Mouse (Mus musculus) heart, adult 2 months (tissue): Measurements from ENCODE around the gene Olfr1412. TPM values are rescaled to one million over a fixed set of nuclear protein-coding genes. Genes with fewer than 3 reads are reported as not detected.
A peak's percentile ranks its signal among the peaks of the same experiment; 100 is the strongest.

ENCODE experiments used
- DNase-seq, 2 experiments: peaks; one replicate each; pipeline ENCODE4 v3.0.0; 2021
- H3K27ac ChIP-seq: fragments of 200-600 bp; 2 replicates; pipeline ENCODE4 v1.8.1; 2022
- H3K27me3 ChIP-seq: fragments of 200-500 bp; 2 replicates; pipeline ENCODE4 v1.6.1; 2012; ENCODE audit warnings: mild to moderate bottlenecking, low read length, inconsistent platforms, mixed read lengths; ENCODE audit not compliant: control insufficient read depth, insufficient read depth
- H3K36me3 ChIP-seq: fragments of 200-500 bp; 2 replicates; pipeline ENCODE4 v1.6.1; 2012; ENCODE audit warnings: low read length, inconsistent platforms; ENCODE audit not compliant: control insufficient read depth, insufficient read depth
- H3K4me1 ChIP-seq: fragments of 200-500 bp; 2 replicates; pipeline ENCODE4 v1.6.1; 2011; ENCODE audit warnings: low read length; ENCODE audit not compliant: control insufficient read depth, insufficient read depth
- H3K4me3 ChIP-seq: fragments of 200-600 bp; 2 replicates; pipeline ENCODE4 v1.8.1; 2022
- H3K79me2 ChIP-seq: fragments of 200-500 bp; replicated peaks from 2 replicates; pipeline ENCODE4 v1.6.1; 2012; ENCODE audit warnings: mild to moderate bottlenecking, inconsistent platforms, low read length, moderate library complexity, mixed read lengths; ENCODE audit not compliant: control insufficient read depth, insufficient read depth
- H3K9ac ChIP-seq: fragments of 200-500 bp; 2 replicates; pipeline ENCODE4 v1.6.1; 2012; ENCODE audit warnings: low read depth, mild to moderate bottlenecking, control low read depth, inconsistent platforms, low read length, mixed read lengths
- CTCF ChIP-seq: fragments of 200-600 bp; IDR thresholded peaks from 2 replicates; pipeline ENCODE4 v1.8.1; 2022; ENCODE audit warnings: antibody characterized with exemption, mild to moderate bottlenecking, moderate library complexity
- EP300 ChIP-seq: fragments of 200-500 bp; IDR thresholded peaks from 2 replicates; pipeline ENCODE4 v1.6.1; 2011; ENCODE audit warnings: low read depth, low read length, control low read depth; ENCODE audit not compliant: insufficient read depth
- POLR2A ChIP-seq: fragments of 200-500 bp; IDR thresholded peaks from 2 replicates; pipeline ENCODE4 v1.6.1; 2011; ENCODE audit warnings: mild to moderate bottlenecking, low read depth, low read length, control low read depth; ENCODE audit not compliant: insufficient read depth
- whole genome bisulfite sequencing: fragments of 180-500 bp; shearing (Covaris S2); methylation state at CpG from one replicate; pipeline ENCODE4 v1.1.7; 2018; 5-methylcytosine and 5-hydroxymethylcytosine counted together
- intact Hi-C: fragments of 180-260 bp; cut with DNase I; formaldehyde crosslinking; loops from one replicate; pipeline ENCODE4 v1.15.1; 2025
- polyA plus RNA-seq: library from polyadenylated mRNA; depleted of rRNA; stranded (reverse); fragments of >200 nt; gene quantifications from 2 replicates; pipeline ENCODE4 v1.2.3, GENCODE M21; 2012; rRNA removed
- total RNA-seq, 2 experiments: library from RNA; stranded (reverse); gene quantifications; 2 replicates each; pipeline ENCODE4 v1.2.3; 2021

Olfr1412 gene
- total and polyA plus RNA-seq, 3 experiments, result not detected

DNA sequence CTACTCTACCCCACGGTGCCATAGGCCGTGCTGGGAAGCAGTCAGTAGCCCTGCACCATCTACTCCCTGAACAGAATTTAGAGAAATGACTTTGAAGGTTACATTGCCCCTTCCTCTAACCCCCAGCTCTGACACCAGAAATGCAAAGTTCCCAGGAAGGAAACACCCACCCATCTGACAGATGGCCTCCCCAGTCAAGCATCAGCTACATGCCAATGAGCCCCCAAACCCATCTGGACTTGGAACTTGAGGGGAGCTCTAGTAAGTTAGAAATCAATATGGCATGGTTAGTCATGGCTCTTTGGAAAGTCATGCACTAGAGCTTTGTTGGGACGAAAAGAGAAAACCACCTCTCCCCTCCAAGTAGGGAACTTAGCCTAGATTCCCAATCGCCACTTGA is 53.2 kb downstream of the Olfr1412 start:
- intact Hi-C loops, result loop anchor here (2.0 kb wide), 1 partner anchor 166 kb away; the partner anchor contains the start of gene Ndufa10
- Histone ChIP-seq H3K4me3 (no peak overlapping the region), H3K27me3 (no peaks in the 10 kb centered on the region), H3K9ac (no peak overlapping the region), H3K27ac (no peak overlapping the region), H3K4me1 (peaks cover 8% of the 10 kb centered on the region), H3K79me2 (no peaks in the 10 kb centered on the region), H3K36me3 (no peaks in the 10 kb centered on the region)
- TF ChIP-seq POLR2A, result no peak
- no peak for TF ChIP-seq CTCF
- no peak for TF ChIP-seq EP300
- WGBS, result 92% methylated on average over 4 of the region's 4 CpGs
- DNase-seq, result no peak

DNA sequence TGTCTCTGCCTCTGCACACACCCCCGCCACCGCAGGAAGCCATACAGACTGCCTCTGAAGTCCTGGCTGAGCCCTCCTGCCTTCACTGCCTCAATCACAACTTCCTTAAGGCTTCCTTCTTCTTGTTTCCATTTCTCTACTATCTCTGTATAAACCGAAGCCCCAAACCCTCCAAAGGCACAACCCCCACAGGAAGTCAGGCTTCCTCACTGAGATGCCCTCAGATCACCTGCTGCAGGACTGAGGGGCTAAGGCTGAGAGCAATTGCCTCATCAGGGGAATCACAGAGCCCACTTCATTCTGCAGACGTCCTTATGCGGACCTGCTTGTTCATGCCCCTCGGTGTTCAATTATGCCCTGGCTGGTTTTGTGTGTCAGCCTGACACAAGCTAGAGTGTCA is 54.8 kb downstream of the Olfr1412 start:
- WGBS, result 64% methylated on average over 6 of the region's 6 CpGs
- intact Hi-C loops, result no loop called here
- H3K9ac ChIP-seq, result no peak overlapping the region
- peak in 1 of 2 experiments; percentile 13 for DNase-seq
- no peak overlapping the region for H3K4me3 ChIP-seq
- no peak for TF ChIP-seq EP300
- H3K4me1 ChIP-seq, result peaks cover 8% of the 10 kb centered on the region
- H3K36me3 ChIP-seq, result no peaks in the 10 kb centered on the region
- H3K27me3 ChIP-seq, result no peaks in the 10 kb centered on the region
- no peak overlapping the region for H3K27ac ChIP-seq
- no peaks in the 10 kb centered on the region for H3K79me2 ChIP-seq

Other genes with a start within 250 kb of the Olfr1412 start
- gene Ndufa10, start 111.9 kb upstream of the Olfr1412 start, total RNA-seq, result 1,000 to 10,000 TPM in 1 of 2 experiments, 100 to 1,000 TPM in 1; 856 to 1,030 TPM
- 558 and 706 TPM in 2 replicates for gene Ndufa10, start 111.9 kb upstream of the Olfr1412 start, polyA plus RNA-seq
- not detected for gene Olfr1416, start 100.7 kb upstream of the Olfr1412 start, total RNA-seq
- not detected in 2 replicates for gene Olfr1416, start 100.7 kb upstream of the Olfr1412 start, polyA plus RNA-seq
- not detected for gene Olfr1415, start 89.7 kb upstream of the Olfr1412 start, total RNA-seq
- gene Olfr1415, start 89.7 kb upstream of the Olfr1412 start, polyA plus RNA-seq, result not detected in 2 replicates
- not detected for gene Olfr1414, start 67.1 kb upstream of the Olfr1412 start, total RNA-seq
- not detected in 2 replicates for gene Olfr1414, start 67.1 kb upstream of the Olfr1412 start, polyA plus RNA-seq
- gene Olfr1413, start 14.5 kb upstream of the Olfr1412 start, total RNA-seq, result not detected
- gene Olfr1413, start 14.5 kb upstream of the Olfr1412 start, polyA plus RNA-seq, result not detected in 2 replicates
- gene Olfr1411, start 8.6 kb downstream of the Olfr1412 start, total RNA-seq, result not detected
- gene Olfr1411, start 8.6 kb downstream of the Olfr1412 start, polyA plus RNA-seq, result not detected in 2 replicates
- gene Olfr1410, start 20.0 kb downstream of the Olfr1412 start, total RNA-seq, result not detected
- not detected in 2 replicates for gene Olfr1410, start 20.0 kb downstream of the Olfr1412 start, polyA plus RNA-seq
- not detected for gene Olfr12, start 32.0 kb downstream of the Olfr1412 start, total RNA-seq
- not detected in 2 replicates for gene Olfr12, start 32.0 kb downstream of the Olfr1412 start, polyA plus RNA-seq
- 100 to 1,000 TPM; 215 to 241 TPM for gene Cops9, start 56.2 kb downstream of the Olfr1412 start, total RNA-seq
- gene Cops9, start 56.2 kb downstream of the Olfr1412 start, polyA plus RNA-seq, result 144 and 181 TPM in 2 replicates
- not detected for gene Otos, start 63.1 kb downstream of the Olfr1412 start, total RNA-seq
- not detected in 2 replicates for gene Otos, start 63.1 kb downstream of the Olfr1412 start, polyA plus RNA-seq
- 100 to 1,000 TPM; 428 to 505 TPM for gene Gpc1, start 245.9 kb downstream of the Olfr1412 start, total RNA-seq
- 249 and 279 TPM in 2 replicates for gene Gpc1, start 245.9 kb downstream of the Olfr1412 start, polyA plus RNA-seq